17 mouse cellular contexts compared by ENCODE assay signal in the genomic region with DNA sequence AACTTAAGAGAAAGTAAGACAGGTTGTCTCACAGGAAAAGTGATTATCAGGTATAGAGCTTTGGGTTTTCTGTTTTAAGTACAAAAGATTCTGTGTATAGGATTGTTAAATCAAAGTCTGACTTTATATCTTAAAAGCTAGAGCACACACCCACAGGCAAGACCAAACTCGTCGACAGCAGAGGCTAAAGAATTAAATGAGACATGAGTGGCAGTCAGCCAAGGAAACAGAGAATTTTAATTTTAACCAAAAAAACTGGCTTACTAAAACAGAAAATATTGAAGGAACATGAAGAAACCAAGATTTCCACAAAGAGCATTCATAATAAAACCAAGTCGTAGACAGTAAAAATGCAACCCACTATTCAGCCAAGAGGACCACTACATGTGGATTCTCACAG.
A peak's percentile ranks its signal among the peaks of the same experiment; 100 is the strongest.
DNase-seq lines count a peak whose midpoint lies in the region; ATAC-seq and TF ChIP-seq lines count a peak whose summit lies in the region.
"Had no signal": no experiment of that assay in that cellular context is flagged by ENCODE, and none has a peak within 500 bp of the region (broad histone marks: within the 10 kb centered on the region; RNA-seq: fewer than 3 reads in every experiment).

No protein-coding gene starts in this region.

- ATAC-seq in cerebellum, adult (ENCODE audit: insufficient number of reproducible peaks, low FRiP score, low TSS enrichment): no peak
- no peak for ATAC-seq in lung, embryonic 14.5 days (ENCODE audit: insufficient read depth)
- no peak for ATAC-seq in liver, postnatal 0 days
- ATAC-seq: forebrain, embryonic 13.5 days; inflammation-experienced regulatory T-cells, adult 6 months had no signal

- H3K4me3 ChIP-seq in lung, embryonic 14.5 days (ENCODE audit: low read depth, low read length): no peak overlapping the region
- no peak overlapping the region for H3K4me3 ChIP-seq in liver, postnatal 0 days (ENCODE audit: low read depth, low read length)
- H3K4me3 ChIP-seq: forebrain, embryonic 13.5 days; heart, adult 2 months; kidney, embryonic 15.5 days; midbrain, embryonic 12.5 days had no signal

- H3K4me1 ChIP-seq in lung, embryonic 14.5 days (ENCODE audit: insufficient read depth): no peaks in the 10 kb centered on the region
- peaks cover 12% of the 10 kb centered on the region for H3K4me1 ChIP-seq in liver, postnatal 0 days (ENCODE audit: insufficient read depth)

- no peak overlapping the region for H3K27ac ChIP-seq in lung, embryonic 14.5 days (ENCODE audit: low read depth)
- H3K27ac ChIP-seq in liver, postnatal 0 days (ENCODE audit: low read depth): no peak overlapping the region
- H3K27ac ChIP-seq: forebrain, embryonic 13.5 days; heart, adult 2 months; kidney, embryonic 15.5 days; macrophage; midbrain, embryonic 12.5 days had no signal

- no peak for TF ChIP-seq EP300 in liver, postnatal 0 days (IDR thresholded peaks at IDR 0.05; ENCODE audit: low read depth)

- H3K9me3 ChIP-seq in lung, embryonic 14.5 days (ENCODE audit: low read depth, low read length): no peaks in the 10 kb centered on the region
- H3K9me3 ChIP-seq in liver, postnatal 0 days (ENCODE audit: low read length): no peaks in the 10 kb centered on the region
- H3K9me3 ChIP-seq: forebrain, embryonic 13.5 days; kidney, embryonic 15.5 days; midbrain, embryonic 12.5 days had no signal

- no peak overlapping the region for H3K9ac ChIP-seq in lung, embryonic 14.5 days
- no peak overlapping the region for H3K9ac ChIP-seq in liver, postnatal 0 days (replicated peaks)
- H3K9ac ChIP-seq: forebrain, embryonic 13.5 days; kidney, embryonic 15.5 days; midbrain, embryonic 12.5 days had no signal

- no peak for TF ChIP-seq CTCF in lung, embryonic 14.5 days (IDR thresholded peaks at IDR 0.05; ENCODE audit: low read depth)
- TF ChIP-seq CTCF in liver, postnatal 0 days (IDR thresholded peaks at IDR 0.05; ENCODE audit: low read depth): no peak

- H3K27me3 ChIP-seq in lung, embryonic 14.5 days (ENCODE audit: insufficient read depth, low read length): no peaks in the 10 kb centered on the region
- H3K27me3 ChIP-seq in liver, postnatal 0 days (ENCODE audit: insufficient read depth, low read length): no peaks in the 10 kb centered on the region
- H3K27me3 ChIP-seq: forebrain, embryonic 13.5 days; kidney, embryonic 15.5 days; midbrain, embryonic 12.5 days had no signal

- H3K36me3 ChIP-seq in lung, embryonic 14.5 days (ENCODE audit: insufficient read depth): 0 out of 2 replicates have a peak, but pooled peaks cover 1% of the 10 kb centered on the region
- no peaks in the 10 kb centered on the region for H3K36me3 ChIP-seq in liver, postnatal 0 days (replicated peaks; ENCODE audit: insufficient read depth, low read length)
- H3K36me3 ChIP-seq: kidney, embryonic 15.5 days; midbrain, embryonic 12.5 days had no signal

- H3K4me2 ChIP-seq in lung, embryonic 14.5 days: no peak overlapping the region
- no peak overlapping the region for H3K4me2 ChIP-seq in liver, postnatal 0 days (ENCODE audit: low read depth, low read length)
- H3K4me2 ChIP-seq: forebrain, embryonic 13.5 days; kidney, embryonic 15.5 days; midbrain, embryonic 12.5 days had no signal

- DNase-seq in cerebellum, adult 9-10 months: peak; percentile 20
- DNase-seq in kidney, adult 9 months: peak; percentile 60
- no peak for DNase-seq in kidney, postnatal 10 days
- peak; percentile 42 for DNase-seq in lung, embryonic 14.5 days
- no peak for DNase-seq in lung, postnatal 14 days
- peak; percentile 69 for DNase-seq in fibroblast of lung, adult 2 months (ENCODE audit: low read depth)
- DNase-seq in liver, postnatal 0 days: no peak
- DNase-seq: adrenal gland, postnatal 10 days; cerebellum, adult 2 months; heart, adult 2 months; thymus, adult 18-20 months had no signal

- WGBS in lung, embryonic 14.5 days: 49% methylated on average over 3 of the region's 3 CpGs
- WGBS in liver, postnatal 0 days (ENCODE audit: insufficient replicate concordance): 69% methylated on average over 3 of the region's 3 CpGs

Comparison
In these comparisons a context has a peak if more than half of its experiments do, and no peak if none do; other contexts are left out.
1. DNase-seq: peak in cerebellum, adult 9-10 months (single experiment), kidney, adult 9 months (single experiment), lung, embryonic 14.5 days (single experiment) and fibroblast of lung, adult 2 months (single experiment); none in kidney, postnatal 10 days (single experiment), lung, postnatal 14 days (single experiment) and liver, postnatal 0 days (single experiment).